Mouse (Mus musculus): Measurements from ENCODE around the gene Mxi1. TPM values are rescaled to one million over a fixed set of nuclear protein-coding genes. Genes with fewer than 3 reads are reported as not detected.

The Mxi1 gene
- total and polyA plus RNA-seq, 3 experiments, result 29.0 to 60.9 TPM; not detected in 1

GRCm38 (mm10) chr19:53280254-53280653, 30.1 kb upstream of the Mxi1 start:
- Histone ChIP-seq H3K9me3 (replicated peaks; ENCODE audit: insufficient read depth, low read length) (no peaks in the 10 kb centered on the region), H3K79me2 (ENCODE audit: control insufficient read depth, insufficient read depth, low read length, poor library complexity) (no peaks in the 10 kb centered on the region), H3K36me3 (ENCODE audit: control insufficient read depth in 1 of 2, insufficient read depth in 2 of 2, low read length in 2 of 2) (peaks cover 0 to 5% of the 10 kb centered on the region in 2 experiments; a peak in 1 of 4 replicates), H3K4me1 (ENCODE audit: control insufficient read depth in 1 of 2, insufficient read depth in 2 of 2, low read length in 2 of 2) (peaks cover 0 to 10% of the 10 kb centered on the region in 2 experiments; a peak in 3 of 4 replicates), H3K27ac (ENCODE audit: control insufficient read depth, low read depth, low read length) (no peak overlapping the region), H3K9ac (ENCODE audit: control insufficient read depth, low read depth, low read length, poor library complexity, severe bottlenecking) (no peak overlapping the region), H3K27me3 (ENCODE audit: control insufficient read depth in 1 of 2, insufficient read depth in 2 of 2, low read length in 2 of 2) (no peaks in the 10 kb centered on the region), H3K4me3 (ENCODE audit: control insufficient read depth in 1 of 2, insufficient read depth in 1 of 2, low read depth in 2 of 2, low read length in 2 of 2) (no peak overlapping the region)
- DNase-seq (ENCODE audit: low read depth, low spot score), result no peak
- TF ChIP-seq SMC3 (IDR thresholded peaks at IDR 0.05; ENCODE audit: low read depth, low read length), result no peak
- TF ChIP-seq GABPA (IDR thresholded peaks at IDR 0.05; ENCODE audit: low read depth, low read length), result no peak
- TF ChIP-seq MAX (IDR thresholded peaks at IDR 0.05; ENCODE audit: low read length), result no peak
- no peak for TF ChIP-seq SIN3A (IDR thresholded peaks at IDR 0.05; ENCODE audit: low read length)
- no peak for TF ChIP-seq MAFK (IDR thresholded peaks at IDR 0.05; ENCODE audit: borderline replicate concordance, low read depth, low read length)
- TF ChIP-seq TBP (IDR thresholded peaks at IDR 0.05; ENCODE audit: low read depth, low read length), result no peak
- TF ChIP-seq CHD1 (IDR thresholded peaks at IDR 0.05; ENCODE audit: low read depth, low read length), result no peak
- no peak for TF ChIP-seq RAD21 (IDR thresholded peaks at IDR 0.05; ENCODE audit: low read depth, low read length)
- no peak for TF ChIP-seq CTCF (IDR thresholded peaks at IDR 0.05 in 2 of 3, conservative IDR thresholded peaks at IDR 0.05 in 1 of 3; ENCODE audit: control insufficient read depth in 1 of 3, insufficient read depth in 1 of 3, low read depth in 2 of 3, low read length in 3 of 3, poor library complexity in 1 of 3, severe bottlenecking in 1 of 3)

- H3K4me3 ChIP-seq (ENCODE audit: control insufficient read depth in 1 of 2, insufficient read depth in 1 of 2, low read depth in 2 of 2, low read length in 2 of 2), result no peak overlapping the region
- H3K9me3 ChIP-seq (replicated peaks; ENCODE audit: insufficient read depth, low read length), result no peaks in the 10 kb centered on the region
- H3K9ac ChIP-seq (ENCODE audit: control insufficient read depth, low read depth, low read length, poor library complexity, severe bottlenecking), result no peak overlapping the region
- H3K27me3 ChIP-seq (ENCODE audit: control insufficient read depth in 1 of 2, insufficient read depth in 2 of 2, low read length in 2 of 2), result no peaks in the 10 kb centered on the region
- no peaks in the 10 kb centered on the region for H3K79me2 ChIP-seq (ENCODE audit: control insufficient read depth, insufficient read depth, low read length, poor library complexity)
- peaks cover 0 to 10% of the 10 kb centered on the region in 2 experiments; a peak in 3 of 4 replicates for H3K4me1 ChIP-seq (ENCODE audit: control insufficient read depth in 1 of 2, insufficient read depth in 2 of 2, low read length in 2 of 2)
- DNase-seq (ENCODE audit: low read depth, low spot score), result no peak
- H3K27ac ChIP-seq (ENCODE audit: control insufficient read depth, low read depth, low read length), result no peak overlapping the region
- H3K36me3 ChIP-seq (ENCODE audit: control insufficient read depth in 1 of 2, insufficient read depth in 2 of 2, low read length in 2 of 2), result peaks cover 0 to 5% of the 10 kb centered on the region in 2 experiments; a peak in 1 of 4 replicates
- no peak for TF ChIP-seq GATA1 (IDR thresholded peaks at IDR 0.05; ENCODE audit: low read depth, low read length)
- TF ChIP-seq MEF2A (IDR thresholded peaks at IDR 0.05; ENCODE audit: extremely low read depth, insufficient replicate concordance, low read depth, low read length, poor library complexity, severe bottlenecking), result no peak
- TF ChIP-seq TBP (IDR thresholded peaks at IDR 0.05; ENCODE audit: low read depth, low read length), result no peak
- no peak for TF ChIP-seq ZC3H11A (IDR thresholded peaks at IDR 0.05; ENCODE audit: low read depth, low read length)
- TF ChIP-seq ZKSCAN1 (IDR thresholded peaks at IDR 0.05; ENCODE audit: low read depth, low read length), result no peak
- no peak for TF ChIP-seq CHD2 (IDR thresholded peaks at IDR 0.05; ENCODE audit: low read length)
Measured at GRCm38 (mm10) chr19:53282571-53282970, 27.7 kb upstream of the Mxi1 start.

GRCm38 (mm10) chr19:53283742-53284141, 26.6 kb upstream of the Mxi1 start:
- H3K27me3 ChIP-seq (ENCODE audit: control insufficient read depth in 1 of 2, insufficient read depth in 2 of 2, low read length in 2 of 2), result peaks cover 0 to 2% of the 10 kb centered on the region in 2 experiments; a peak in 1 of 4 replicates
- no peak overlapping the region for H3K9ac ChIP-seq (ENCODE audit: control insufficient read depth, low read depth, low read length, poor library complexity, severe bottlenecking)
- H3K4me1 ChIP-seq (ENCODE audit: control insufficient read depth in 1 of 2, insufficient read depth in 2 of 2, low read length in 2 of 2), result peaks cover 0 to 10% of the 10 kb centered on the region in 2 experiments; a peak in 3 of 4 replicates
- no peak for DNase-seq (ENCODE audit: low read depth, low spot score)
- H3K79me2 ChIP-seq (ENCODE audit: control insufficient read depth, insufficient read depth, low read length, poor library complexity), result no peaks in the 10 kb centered on the region
- TF ChIP-seq ELF1 (IDR thresholded peaks at IDR 0.05; ENCODE audit: low read depth, low read length) (no peak), ZKSCAN1 (IDR thresholded peaks at IDR 0.05; ENCODE audit: low read depth, low read length) (no peak), RCOR1 (IDR thresholded peaks at IDR 0.05; ENCODE audit: low read depth, low read length) (no peak)
- peaks cover 0 to 5% of the 10 kb centered on the region in 2 experiments; a peak in 1 of 4 replicates for H3K36me3 ChIP-seq (ENCODE audit: control insufficient read depth in 1 of 2, insufficient read depth in 2 of 2, low read length in 2 of 2)
- no peak overlapping the region for H3K4me3 ChIP-seq (ENCODE audit: control insufficient read depth in 1 of 2, insufficient read depth in 1 of 2, low read depth in 2 of 2, low read length in 2 of 2)
- no peaks in the 10 kb centered on the region for H3K9me3 ChIP-seq (replicated peaks; ENCODE audit: insufficient read depth, low read length)
- no peak overlapping the region for H3K27ac ChIP-seq (ENCODE audit: control insufficient read depth, low read depth, low read length)
